Mouse (Mus musculus) C2C12 (cell line): ENCODE results near the gene Stat5a. TPM values are rescaled to one million over a fixed set of nuclear protein-coding genes. Genes with fewer than 3 reads are reported as not detected.

ENCODE experiments used
- H3K27me3 ChIP-seq: one replicate; pipeline ENCODE4 v1.6.1; 2011; ENCODE audit not compliant: control insufficient read depth, insufficient read depth, insufficient read length
- H3K36me3 ChIP-seq: one replicate; pipeline ENCODE4 v1.6.1; 2011; ENCODE audit not compliant: control insufficient read depth, insufficient read depth
- H3K4me3 ChIP-seq: one replicate; pipeline ENCODE4 v1.5.1; 2011; ENCODE audit warnings: mild to moderate bottlenecking, control low read depth; ENCODE audit not compliant: poor library complexity, insufficient read depth, severe bottlenecking
- H3K79me2 ChIP-seq: one replicate; pipeline ENCODE4 v1.6.1; 2011; ENCODE audit not compliant: control insufficient read depth, insufficient read depth
- H3K79me3 ChIP-seq: one replicate; pipeline ENCODE4 v1.6.1; 2011; ENCODE audit warnings: low read depth, control low read depth
- H3ac ChIP-seq: one replicate; pipeline ENCODE3; 2011; ENCODE audit warnings: low read depth; ENCODE audit not compliant: control insufficient read depth, insufficient read length
- CEBPB ChIP-seq: IDR thresholded peaks from one replicate; pipeline ENCODE4 v1.6.1; 2011; ENCODE audit warnings: low read depth, mild to moderate bottlenecking, control low read depth, moderate library complexity
- CTCF ChIP-seq: IDR thresholded peaks from one replicate; pipeline ENCODE4 v1.5.1; 2011; ENCODE audit not compliant: control insufficient read depth, insufficient read depth, insufficient read length
- FOSL1 ChIP-seq: IDR thresholded peaks from one replicate; pipeline ENCODE4 v1.8.0; 2011; ENCODE audit warnings: mild to moderate bottlenecking, low read length; ENCODE audit not compliant: poor library complexity, insufficient read depth, severe bottlenecking
- MAX ChIP-seq: IDR thresholded peaks from one replicate; pipeline ENCODE4 v1.6.1; 2011; ENCODE audit warnings: mild to moderate bottlenecking, control low read depth
- MYOD1 ChIP-seq: IDR thresholded peaks from one replicate; pipeline ENCODE4 v1.6.1; 2011; ENCODE audit warnings: low read depth; ENCODE audit not compliant: control insufficient read depth, insufficient read length
- MYOG ChIP-seq: IDR thresholded peaks from one replicate; pipeline ENCODE4 v1.6.1; 2011; ENCODE audit not compliant: control insufficient read depth, insufficient read length; ENCODE audit errors: extremely low read depth
- USF1 ChIP-seq: IDR thresholded peaks from one replicate; pipeline ENCODE4 v1.6.1; 2011; ENCODE audit warnings: low read depth, mild to moderate bottlenecking, control low read depth, moderate library complexity
- polyA plus RNA-seq: library from polyadenylated mRNA; unstranded; fragments of >200 nt; fragmentation: generic; extraction: Trizol; gene quantifications from one replicate; pipeline ENCODE4 v1.2.1, GENCODE M21; 2012; ENCODE audit warnings: missing spikeins

Gene Stat5a
- polyA plus RNA-seq, 1 experiment = 13.3 TPM

DNA sequence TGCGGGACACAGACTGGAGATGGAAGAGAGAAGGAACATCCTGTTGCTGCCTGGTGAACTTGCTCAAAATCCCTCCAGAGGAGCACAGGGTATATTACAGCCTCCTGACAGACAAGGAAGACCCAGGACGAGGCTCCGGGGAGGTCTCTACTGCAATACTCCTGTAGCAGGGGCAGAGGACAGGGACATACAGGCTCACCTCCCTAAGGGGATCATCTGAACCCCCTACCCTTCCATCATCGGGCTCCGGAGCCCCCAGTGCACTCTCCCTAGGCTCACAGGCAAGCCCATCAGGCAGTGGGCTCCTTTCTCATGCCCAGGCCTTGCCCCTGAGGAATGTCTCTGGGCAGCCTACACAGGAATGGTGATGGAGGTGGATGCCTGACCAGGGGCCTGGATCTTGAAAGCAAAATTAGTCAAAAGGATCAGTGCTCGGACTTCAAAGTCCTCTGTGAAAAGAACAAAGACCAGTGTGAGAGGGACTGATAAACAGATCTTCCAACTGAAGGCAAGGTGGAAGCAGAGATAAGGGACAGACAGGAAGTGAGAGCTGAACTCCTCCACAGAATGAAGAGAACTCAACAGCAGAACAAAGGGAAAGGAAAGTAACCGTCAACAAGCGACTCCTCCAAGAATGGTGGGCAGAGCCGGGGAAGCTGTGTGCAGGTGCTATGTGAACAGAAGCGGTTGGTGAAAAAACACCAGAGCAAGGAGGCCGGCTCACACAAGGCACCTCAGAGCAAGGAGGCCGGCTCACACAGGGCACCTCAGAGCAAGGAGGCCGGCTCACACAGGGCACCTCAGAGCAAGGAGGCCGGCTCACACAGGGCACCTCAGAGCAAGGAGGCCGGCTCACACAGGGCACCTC is 32.3 kb downstream of the Stat5a start:
- Histone ChIP-seq H3K4me3 (no peak overlapping the region), H3K27me3 (no peaks in the 10 kb centered on the region), H3K36me3 (peaks cover 41% of the 10 kb centered on the region), H3K79me2 (no peaks in the 10 kb centered on the region), H3ac (no peak overlapping the region), H3K79me3 (no peaks in the 10 kb centered on the region)
- no peak for TF ChIP-seq CEBPB

DNA sequence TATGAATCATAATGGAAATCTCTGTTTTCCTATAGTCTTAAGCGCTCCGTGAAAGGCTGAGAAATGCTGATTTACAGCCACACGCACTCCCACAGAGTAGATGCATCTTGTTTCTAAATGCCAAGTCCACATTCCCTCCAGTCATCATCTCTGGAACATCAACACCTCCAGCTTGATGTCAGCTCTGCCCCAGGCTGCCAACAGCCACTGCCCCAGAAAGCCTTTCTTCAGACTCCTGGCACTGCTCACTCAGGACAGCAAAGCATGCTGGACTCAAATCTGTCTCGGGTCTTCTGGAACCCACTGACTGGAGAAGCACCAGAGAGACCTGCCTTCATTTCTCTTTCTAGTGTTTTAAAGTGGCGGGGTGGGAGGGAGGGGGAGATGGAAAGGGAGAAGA is 33.3 kb downstream of the Stat5a start:
- Histone ChIP-seq H3K79me2 (no peaks in the 10 kb centered on the region), H3K36me3 (peaks cover 37% of the 10 kb centered on the region), H3ac (no peak overlapping the region), H3K4me3 (no peak overlapping the region), H3K27me3 (no peaks in the 10 kb centered on the region), H3K79me3 (no peaks in the 10 kb centered on the region)
- TF ChIP-seq USF1 (no peak), MYOG (no peak), CTCF (no peak), CEBPB (no peak), MYOD1 (no peak), MAX (no peak), FOSL1 (no peak)

- Histone ChIP-seq H3K79me3 (no peaks in the 10 kb centered on the region), H3K4me3 (no peak overlapping the region), H3ac (no peak overlapping the region), H3K36me3 (peaks cover 34% of the 10 kb centered on the region), H3K27me3 (no peaks in the 10 kb centered on the region), H3K79me2 (no peaks in the 10 kb centered on the region)
- TF ChIP-seq CTCF (peak; percentile 99), MAX (no peak)
These were observed 34.3 kb downstream of the Stat5a start for GRCm38 (mm10) chr11:100893482-100893881.

DNA sequence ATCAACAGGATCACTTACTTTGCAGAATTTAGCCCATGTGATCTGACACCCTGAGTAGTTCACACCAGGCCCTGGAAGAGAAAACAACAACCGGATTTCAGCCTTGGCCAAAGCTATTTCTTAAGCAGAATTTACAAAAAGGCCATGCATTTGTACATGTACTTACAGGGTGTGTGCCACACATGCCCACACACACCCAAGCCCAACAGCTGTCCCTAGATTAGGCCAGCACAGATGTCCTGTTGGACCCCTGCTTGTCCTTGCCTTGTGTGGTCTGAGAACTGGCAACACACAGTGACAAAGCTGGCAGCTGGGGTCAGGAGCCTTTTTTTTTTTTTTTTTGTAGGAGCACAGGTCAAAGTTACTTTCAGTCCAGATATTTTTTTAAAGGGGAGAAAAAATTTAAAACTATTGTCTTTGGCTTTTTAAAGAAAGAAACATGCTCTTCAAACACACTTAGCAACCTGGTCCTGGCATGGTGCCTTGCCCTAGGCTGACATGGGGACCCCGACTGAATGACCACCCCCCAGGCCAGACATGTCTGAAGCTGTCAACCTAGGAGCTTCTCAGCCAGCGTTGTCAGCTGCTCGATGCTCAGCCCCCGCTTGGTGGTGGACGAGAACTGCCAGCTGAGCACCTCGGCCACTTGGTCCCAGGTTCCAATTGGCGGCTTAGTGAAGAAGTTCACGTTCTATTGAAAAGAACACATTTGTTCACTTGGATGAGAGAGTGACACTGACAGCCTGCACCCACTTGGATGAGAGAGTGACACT is 35.2 kb downstream of the Stat5a start:
- H3K27me3 ChIP-seq = no peaks in the 10 kb centered on the region
- no peak overlapping the region for H3K4me3 ChIP-seq
- no peak overlapping the region for H3ac ChIP-seq
- peaks cover 25% of the 10 kb centered on the region for H3K36me3 ChIP-seq
- no peaks in the 10 kb centered on the region for H3K79me3 ChIP-seq
- H3K79me2 ChIP-seq = no peaks in the 10 kb centered on the region
- TF ChIP-seq FOSL1 (no peak), MYOG (no peak), CEBPB (no peak), CTCF (no peak), MYOD1 (no peak), MAX (no peak)

DNA sequence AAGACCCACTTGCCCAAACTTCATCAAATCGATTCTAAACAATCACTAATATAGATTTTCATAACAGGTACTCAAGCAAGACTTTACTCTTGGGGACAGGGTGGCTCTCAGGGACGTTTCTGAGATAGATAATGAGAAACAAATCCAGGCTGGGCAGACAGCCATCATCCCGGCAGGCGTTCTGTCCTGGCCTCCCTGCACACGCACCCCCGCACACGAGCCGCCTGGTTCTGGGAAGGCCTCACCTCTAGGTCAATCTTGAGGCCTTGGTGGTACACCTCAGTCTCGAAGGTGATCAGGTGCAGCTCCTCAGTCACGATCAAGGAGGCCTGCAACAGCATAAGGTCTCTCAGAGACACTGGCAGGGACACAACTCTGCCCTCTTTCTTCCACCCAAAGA is 36.9 kb downstream of the Stat5a start:
- peaks cover 32% of the 10 kb centered on the region for H3K36me3 ChIP-seq
- TF ChIP-seq MYOG (no peak), FOSL1 (no peak)
- no peak overlapping the region for H3K4me3 ChIP-seq
- no peaks in the 10 kb centered on the region for H3K79me3 ChIP-seq
- H3K79me2 ChIP-seq = no peaks in the 10 kb centered on the region
- no peak overlapping the region for H3ac ChIP-seq
- no peaks in the 10 kb centered on the region for H3K27me3 ChIP-seq

DNA sequence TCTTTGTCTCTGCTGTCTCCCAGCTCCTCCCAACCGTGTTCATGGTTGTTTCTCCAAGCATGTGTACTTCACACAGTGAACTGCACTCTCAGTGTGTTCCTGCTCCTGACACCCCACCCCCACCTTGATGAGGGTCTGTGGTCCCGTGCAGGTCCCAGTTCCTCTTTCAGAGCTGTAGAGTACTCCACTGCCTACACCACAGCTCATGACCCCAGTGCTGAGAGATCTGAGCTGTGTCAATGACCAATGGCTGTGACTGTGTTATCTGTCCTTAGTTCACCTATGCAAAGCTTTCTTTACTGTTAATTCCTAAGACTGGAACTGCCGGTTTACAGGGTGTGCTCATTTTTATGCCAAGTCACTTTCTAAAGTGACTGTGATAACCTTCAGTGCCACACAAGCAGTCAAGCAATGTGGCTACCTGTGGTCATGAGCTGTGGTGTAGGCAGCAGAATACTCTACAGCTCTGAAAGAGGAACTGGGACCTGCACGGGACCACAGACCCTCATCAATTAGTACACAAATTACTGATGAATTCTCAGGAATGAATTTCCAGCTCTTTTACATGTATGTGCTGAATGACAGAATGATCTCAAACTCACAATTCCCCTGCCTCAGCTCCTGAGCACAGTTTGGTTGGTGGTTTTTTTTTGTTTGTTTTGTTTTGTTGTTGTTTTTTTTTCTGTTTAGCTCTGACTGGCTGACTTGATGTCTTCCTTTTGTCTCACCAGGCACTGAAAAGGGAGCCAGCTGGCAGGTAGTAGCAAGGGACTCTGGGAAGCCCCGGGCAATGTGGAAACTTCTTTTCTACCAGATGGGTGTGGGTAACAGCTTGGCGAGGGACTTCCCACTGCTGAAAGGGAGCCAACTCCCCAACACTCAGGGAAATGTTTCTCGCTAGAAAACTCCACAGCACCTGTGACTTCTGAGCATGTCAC is 38.4 kb downstream of the Stat5a start:
- H3K27me3 ChIP-seq = no peaks in the 10 kb centered on the region
- no peak overlapping the region for H3ac ChIP-seq
- H3K36me3 ChIP-seq = peaks cover 37% of the 10 kb centered on the region
- TF ChIP-seq MYOD1 = no peak
- TF ChIP-seq MYOG = no peak
- TF ChIP-seq CEBPB = no peak
- no peak for TF ChIP-seq FOSL1
- no peak for TF ChIP-seq CTCF
- TF ChIP-seq MAX = no peak
- no peak for TF ChIP-seq USF1
- H3K79me2 ChIP-seq = no peaks in the 10 kb centered on the region
- no peaks in the 10 kb centered on the region for H3K79me3 ChIP-seq
- no peak overlapping the region for H3K4me3 ChIP-seq
